Mouse (Mus musculus) T-helper 17 cell (primary cell): ENCODE results near the gene Orc3.

Source experiments
- in situ Hi-C, 2 experiments: fragments of 300-600 bp; cut with MboI, MseI; formaldehyde crosslinking; loops; 1 replicate in 1 of 2; 2 replicates in 1 of 2; pipeline ENCODE4 v1.15.1; 2025; ENCODE audit warnings: high pct_unique_total_duplicates in 2 of 2

Gene Orc3

GRCm38 (mm10) chr4:34583427-34583826 is 31.3 kb downstream of the Orc3 start:
- in situ Hi-C loops: loop anchor here in 1 of 2 experiments (25.0 kb wide), 1 partner anchor 629 kb away; no protein-coding TSS in a partner anchor

GRCm38 (mm10) chr4:34582476-34582875 is 32.3 kb downstream of the Orc3 start:
- in situ Hi-C loops: loop anchor here in 1 of 2 experiments (25.0 kb wide), 1 partner anchor 630 kb away; no protein-coding TSS in a partner anchor

GRCm38 (mm10) chr4:34581990-34582389 is 32.8 kb downstream of the Orc3 start:
- in situ Hi-C loops: loop anchor here in 1 of 2 experiments (25.0 kb wide), 1 partner anchor 630 kb away; no protein-coding TSS in a partner anchor

- in situ Hi-C loops: loop anchor here in 1 of 2 experiments (25.0 kb wide), 1 partner anchor 631 kb away; no protein-coding TSS in a partner anchor
Measured at GRCm38 (mm10) chr4:34581489-34581888, 33.3 kb downstream of the Orc3 start.

GRCm38 (mm10) chr4:34579215-34579614 is 35.5 kb downstream of the Orc3 start:
- in situ Hi-C loops: loop anchor here in 1 of 2 experiments (25.0 kb wide), 1 partner anchor 633 kb away; no protein-coding TSS in a partner anchor

- in situ Hi-C loops: loop anchor here in 1 of 2 experiments (25.0 kb wide), 1 partner anchor 635 kb away; no protein-coding TSS in a partner anchor
Measured at GRCm38 (mm10) chr4:34577028-34577427, 37.7 kb downstream of the Orc3 start.

GRCm38 (mm10) chr4:34572876-34573275 is 41.9 kb downstream of the Orc3 start:
- in situ Hi-C loops: loop anchor here in 1 of 2 experiments (25.0 kb wide), 1 partner anchor 1861 kb away; no protein-coding TSS in a partner anchor

GRCm38 (mm10) chr4:34566226-34566625 is 48.5 kb downstream of the Orc3 start:
- in situ Hi-C loops: loop anchor here in 1 of 2 experiments (25.0 kb wide), 1 partner anchor 1854 kb away; no protein-coding TSS in a partner anchor

GRCm38 (mm10) chr4:34560971-34561370 is 53.8 kb downstream of the Orc3 start:
- in situ Hi-C loops: loop anchor here in 1 of 2 experiments (25.0 kb wide), 1 partner anchor 1849 kb away; no protein-coding TSS in a partner anchor

GRCm38 (mm10) chr4:34556183-34556582 is 58.6 kb downstream of the Orc3 start:
- in situ Hi-C loops: loop anchor here in 1 of 2 experiments (25.0 kb wide), 1 partner anchor 1844 kb away; no protein-coding TSS in a partner anchor

GRCm38 (mm10) chr4:34555604-34556003 is 59.1 kb downstream of the Orc3 start:
- in situ Hi-C loops: loop anchor here in 1 of 2 experiments (25.0 kb wide), 1 partner anchor 1843 kb away; no protein-coding TSS in a partner anchor

GRCm38 (mm10) chr4:34554596-34554995 is 60.1 kb downstream of the Orc3 start:
- in situ Hi-C loops: loop anchor here in 1 of 2 experiments (25.0 kb wide), 1 partner anchor 1842 kb away; no protein-coding TSS in a partner anchor

- in situ Hi-C loops: loop anchor here in 1 of 2 experiments (25.0 kb wide), 1 partner anchor 1840 kb away; no protein-coding TSS in a partner anchor
Measured at GRCm38 (mm10) chr4:34551966-34552365, 62.8 kb downstream of the Orc3 start.

- in situ Hi-C loops: loop anchor here in 1 of 2 experiments (25.0 kb wide), 1 partner anchor 1839 kb away; no protein-coding TSS in a partner anchor
Measured at GRCm38 (mm10) chr4:34551098-34551809, 63.5 kb downstream of the Orc3 start.

GRCm38 (mm10) chr4:34550748-34551097 is 64.0 kb downstream of the Orc3 start, which contains the start of gene Akirin2:
TSS of gene Akirin2 (plus strand) at chr4:34550937.
- in situ Hi-C loops: loop anchor here in 1 of 2 experiments (25.0 kb wide), 1 partner anchor 1838 kb away; no protein-coding TSS in a partner anchor

- in situ Hi-C loops: loop anchor here in 1 of 2 experiments (25.0 kb wide), 1 partner anchor 1838 kb away; no protein-coding TSS in a partner anchor
Measured at GRCm38 (mm10) chr4:34549981-34550747, 64.6 kb downstream of the Orc3 start.

GRCm38 (mm10) chr4:34529941-34530340 is 84.8 kb downstream of the Orc3 start:
- in situ Hi-C loops: no loop called here

- in situ Hi-C loops: no loop called here
Measured at GRCm38 (mm10) chr4:34529379-34529778, 85.4 kb downstream of the Orc3 start.

GRCm38 (mm10) chr4:34528430-34529100 is 86.2 kb downstream of the Orc3 start:
- in situ Hi-C loops: no loop called here

GRCm38 (mm10) chr4:34526771-34527170 is 88.0 kb downstream of the Orc3 start:
- in situ Hi-C loops: no loop called here

GRCm38 (mm10) chr4:34523586-34523985 is 91.2 kb downstream of the Orc3 start:
- in situ Hi-C loops: no loop called here
